Mouse (Mus musculus) CH12.LX (cell line): ENCODE results near the gene Pkp3. TPM values are rescaled to one million over a fixed set of nuclear protein-coding genes. Genes with fewer than 3 reads are reported as not detected.

ENCODE experiments used
- DNase-seq: peaks from one replicate; pipeline ENCODE4 v3.0.0-alpha.2; 2013; ENCODE audit errors: extremely low read depth
- H3K27ac ChIP-seq: 2 replicates; pipeline ENCODE4 v1.5.1; 2012; ENCODE audit warnings: low read depth, mild to moderate bottlenecking, control low read depth, moderate library complexity; ENCODE audit not compliant: insufficient read depth
- H3K27me3 ChIP-seq: replicated peaks from 2 replicates; pipeline ENCODE3; 2012; ENCODE audit warnings: inconsistent platforms
- H3K36me3 ChIP-seq, 2 experiments: replicated peaks in 1 of 2; 2 replicates each; pipeline versions ENCODE3 to v1.6.1; 2012; ENCODE audit warnings: inconsistent platforms in 1 of 2, low read length in 1 of 2, mild to moderate bottlenecking in 1 of 2, mixed read lengths in 1 of 2, moderate library complexity in 1 of 2; ENCODE audit not compliant: control insufficient read depth in 1 of 2, insufficient read depth in 1 of 2
- H3K4me1 ChIP-seq, 2 experiments: 2 replicates each; pipeline ENCODE4 v1.6.1; 2012; ENCODE audit warnings: inconsistent platforms in 1 of 2, moderate library complexity in 1 of 2; ENCODE audit not compliant: insufficient read depth in 2 of 2, control insufficient read depth in 1 of 2
- H3K4me2 ChIP-seq: 2 replicates; pipeline ENCODE4 v1.6.1; 2012; ENCODE audit warnings: low read depth, mild to moderate bottlenecking, control low read depth; ENCODE audit not compliant: poor library complexity, insufficient read depth, severe bottlenecking
- H3K4me3 ChIP-seq, 3 experiments: fragments of 150-350 bp in 1 of 3; sonication (generic) in 1 of 3; replicated peaks in 1 of 3; 2 replicates each; pipeline versions ENCODE3 to v1.5.1; 2011 to 2012; ENCODE audit warnings: low read depth in 2 of 3, low read length in 2 of 3, mild to moderate bottlenecking in 2 of 3, moderate library complexity in 2 of 3, control low read depth in 1 of 3, improper control_type of control experiment in 1 of 3, inconsistent platforms in 1 of 3, mixed read lengths in 1 of 3; ENCODE audit not compliant: poor library complexity in 1 of 3
- H3K79me2 ChIP-seq: replicated peaks from 2 replicates; pipeline ENCODE4 v1.6.1; 2012; ENCODE audit warnings: mild to moderate bottlenecking, moderate library complexity; ENCODE audit not compliant: control insufficient read depth, poor library complexity, insufficient read depth, severe bottlenecking; ENCODE audit errors: extremely low read depth
- H3K9ac ChIP-seq: 2 replicates; pipeline ENCODE4 v1.6.1; 2012; ENCODE audit warnings: low read depth, mild to moderate bottlenecking, control low read depth, moderate library complexity; ENCODE audit not compliant: insufficient read depth
- H3K9me3 ChIP-seq: replicated peaks from 2 replicates; pipeline ENCODE3; 2012; ENCODE audit warnings: low read length, inconsistent platforms, mixed read lengths
- BHLHE40 ChIP-seq: IDR thresholded peaks from 2 replicates; pipeline ENCODE4 v1.6.1; 2011; ENCODE audit warnings: mild to moderate bottlenecking, low read depth, low read length, improper control_type of control experiment
- CHD1 ChIP-seq: IDR thresholded peaks from 2 replicates; pipeline ENCODE4 v1.6.1; 2012; ENCODE audit warnings: low read depth, low read length, improper control_type of control experiment, inconsistent platforms
- CTCF ChIP-seq, 2 experiments: IDR thresholded peaks in 1 of 2; conservative IDR thresholded peaks in 1 of 2; 2 replicates each; pipeline ENCODE4 v1.5.1; 2011 to 2012; ENCODE audit warnings: low read depth in 2 of 2, low read length in 2 of 2, improper control_type of control experiment in 1 of 2, inconsistent platforms in 1 of 2, mild to moderate bottlenecking in 1 of 2, moderate library complexity in 1 of 2
- EP300 ChIP-seq: IDR thresholded peaks from 2 replicates; pipeline ENCODE4 v1.6.1; 2011; ENCODE audit warnings: low read length, improper control_type of control experiment
- ETS1 ChIP-seq: conservative IDR thresholded peaks from 2 replicates; pipeline ENCODE4 v1.6.1; 2012; ENCODE audit warnings: low read depth, mild to moderate bottlenecking, inconsistent platforms, low read length, improper control_type of control experiment, moderate library complexity
- HCFC1 ChIP-seq: IDR thresholded peaks from 2 replicates; pipeline ENCODE4 v1.6.1; 2012; ENCODE audit warnings: low read depth, mild to moderate bottlenecking, inconsistent platforms, low read length, improper control_type of control experiment
- IRF4 ChIP-seq: IDR thresholded peaks from 2 replicates; pipeline ENCODE4 v1.6.1; 2014; ENCODE audit warnings: low read depth, mild to moderate bottlenecking, inconsistent platforms, low read length, improper control_type of control experiment
- KAT2A ChIP-seq: IDR thresholded peaks from 2 replicates; pipeline ENCODE4 v1.6.1; 2012; ENCODE audit warnings: low read length, improper control_type of control experiment, inconsistent platforms; ENCODE audit not compliant: insufficient replicate concordance
- MAX ChIP-seq: IDR thresholded peaks from 2 replicates; pipeline ENCODE4 v1.6.1; 2011; ENCODE audit warnings: low read length, improper control_type of control experiment
- MAZ ChIP-seq: IDR thresholded peaks from 2 replicates; pipeline ENCODE4 v1.6.1; 2012; ENCODE audit warnings: low read depth, mild to moderate bottlenecking, inconsistent platforms, low read length, improper control_type of control experiment, moderate library complexity
- PAX5 ChIP-seq: IDR thresholded peaks from 2 replicates; pipeline ENCODE4 v1.6.1; 2012; ENCODE audit warnings: low read length, inconsistent platforms, mixed read lengths
- POLR2A ChIP-seq: IDR thresholded peaks from 2 replicates; pipeline ENCODE4 v1.6.1; 2011; ENCODE audit warnings: low read depth, mild to moderate bottlenecking, improper control_type of control experiment, low read length
- POLR2AphosphoS2 ChIP-seq: IDR thresholded peaks from 2 replicates; pipeline ENCODE4 v1.6.1; 2011; ENCODE audit warnings: low read depth, low read length, improper control_type of control experiment
- RAD21 ChIP-seq: IDR thresholded peaks from 2 replicates; pipeline ENCODE4 v1.6.1; 2011; ENCODE audit warnings: low read depth, mild to moderate bottlenecking, low read length, improper control_type of control experiment, moderate library complexity
- RCOR1 ChIP-seq: conservative IDR thresholded peaks from 2 replicates; pipeline ENCODE4 v1.6.1; 2012; ENCODE audit warnings: low read depth, mild to moderate bottlenecking, inconsistent platforms, low read length, improper control_type of control experiment
- SMC3 ChIP-seq: IDR thresholded peaks from 2 replicates; pipeline ENCODE4 v1.6.1; 2011; ENCODE audit warnings: low read depth, low read length, improper control_type of control experiment
- TBP ChIP-seq: conservative IDR thresholded peaks from 2 replicates; pipeline ENCODE4 v1.6.1; 2011; ENCODE audit warnings: low read depth, low read length, improper control_type of control experiment
- ZMIZ1 ChIP-seq: IDR thresholded peaks from 2 replicates; pipeline ENCODE4 v1.6.1; 2012; ENCODE audit warnings: low read depth, mild to moderate bottlenecking, inconsistent platforms, low read length, improper control_type of control experiment
- dilution Hi-C: fragments of 300-500 bp; cut with MboI; formaldehyde crosslinking; loops from 2 replicates; pipeline ENCODE4 v1.14.3; 2020; ENCODE audit warnings: low sequenced_read_pairs; ENCODE audit not compliant: extremely low pct_unique_long_range_greater_than_20kb, extremely low pct_ligation_motif_present
- in situ Hi-C: fragments of 300-500 bp; cut with MboI; formaldehyde crosslinking; loops from 3 replicates; pipeline ENCODE4 v1.14.3; 2019; ENCODE audit warnings: low sequenced_read_pairs, low pct_ligation_motif_present, low pct_unique_long_range_greater_than_20kb, mixed read lengths
- polyA plus RNA-seq: library from polyadenylated mRNA; unstranded; fragments of >175 nt; gene quantifications from 2 replicates; pipeline ENCODE4 v1.2.1, GENCODE M21; 2012; ENCODE audit warnings: low read depth; ENCODE audit not compliant: insufficient read length
- total RNA-seq, 2 experiments: library from RNA; depleted of rRNA; stranded (reverse); fragments of 300-350 nt in 1 of 2; fragments of >200 nt in 1 of 2; gene quantifications; 2 replicates each; pipeline ENCODE4 v1.2.3; 2012 to 2014

Pkp3 gene
- total and polyA plus RNA-seq, 3 experiments: 25.3 to 63.1 (median 37.8) TPM

- H3K27me3 ChIP-seq: peaks cover 60% of the 10 kb centered on the region
- H3K36me3 ChIP-seq: peaks cover 0 to 3% of the 10 kb centered on the region in 2 experiments
- peaks cover 9 to 21% of the 10 kb centered on the region in 2 experiments for H3K4me1 ChIP-seq
- H3K9ac ChIP-seq: no peak overlapping the region
- in situ Hi-C loops (no loop called here), dilution Hi-C loops (no loop called here)
- no peak for TF ChIP-seq MAZ
- no peak for TF ChIP-seq RCOR1
- no peak for TF ChIP-seq TBP
- TF ChIP-seq POLR2A: no peak
- no peak for TF ChIP-seq HCFC1
- no peak for TF ChIP-seq BHLHE40
- TF ChIP-seq MAX: no peak
- no peak for TF ChIP-seq EP300
- no peak for TF ChIP-seq POLR2AphosphoS2
- TF ChIP-seq SMC3: peak; percentile 66
- TF ChIP-seq CTCF (conservative IDR thresholded peaks at IDR 0.05 in 1 of 2, IDR thresholded peaks at IDR 0.05 in 1 of 2; ENCODE audit: low read depth in 2 of 2, low read length in 2 of 2): peak; percentile 65 to 75
- no peak for TF ChIP-seq ZMIZ1
- no peak for TF ChIP-seq CHD1
- TF ChIP-seq RAD21: peak; percentile 77
- no peak for TF ChIP-seq IRF4
- no peak for TF ChIP-seq KAT2A
- TF ChIP-seq, all 38 proteins: peak for 3
- H3K79me2 ChIP-seq: no peaks in the 10 kb centered on the region
- DNase-seq: peak; percentile 59
- no peak overlapping the region for H3K27ac ChIP-seq
- H3K9me3 ChIP-seq: no peaks in the 10 kb centered on the region
- no peak overlapping the region for H3K4me3 ChIP-seq
- H3K4me2 ChIP-seq: no peak overlapping the region
Measured at GRCm38 (mm10) chr7:141070058-141070862, 7.8 kb upstream of the Pkp3 start.

DNA sequence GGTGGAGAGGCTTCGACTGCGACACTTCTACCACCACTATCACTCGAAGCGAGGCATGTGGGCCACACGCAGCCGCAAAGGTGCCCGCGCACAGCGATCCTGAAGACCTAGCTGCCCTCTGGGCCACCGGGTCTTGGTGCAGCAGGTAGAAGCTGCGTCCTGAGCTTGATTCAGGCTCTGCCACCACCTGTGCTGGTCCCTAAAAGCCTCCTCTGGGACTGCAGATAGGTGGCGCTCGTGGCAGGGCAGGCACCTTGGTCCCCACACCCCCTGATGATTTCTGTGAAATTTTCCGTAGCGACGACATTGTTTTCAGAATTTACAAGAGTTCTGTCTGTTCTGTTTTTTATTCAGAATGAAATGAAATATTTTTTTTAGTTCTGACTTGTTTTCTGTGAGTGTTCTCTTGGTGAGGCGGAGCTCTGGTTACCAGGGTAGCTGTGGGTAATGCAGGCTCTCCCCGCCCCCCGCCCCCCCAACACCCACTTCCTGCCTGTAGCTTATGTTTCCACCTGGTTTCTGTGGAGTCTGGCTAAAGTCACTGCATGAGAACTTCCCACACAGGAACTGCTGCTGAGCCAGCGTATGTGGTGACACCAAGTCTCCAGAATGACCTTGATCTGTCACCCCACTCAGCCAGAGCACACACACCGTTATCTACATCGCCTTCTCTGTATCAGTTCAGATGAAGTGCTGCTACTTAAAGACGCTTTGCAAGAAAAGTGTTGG is 5.8 kb upstream of the Pkp3 start:
- peaks cover 40% of the 10 kb centered on the region for H3K27me3 ChIP-seq
- dilution Hi-C loops: no loop called here
- H3K27ac ChIP-seq: no peak overlapping the region
- no peak overlapping the region; the same call in 1 of the 2 replicates for H3K4me2 ChIP-seq
- H3K79me2 ChIP-seq: no peaks in the 10 kb centered on the region
- H3K9ac ChIP-seq: no peak overlapping the region
- peaks cover 7 to 10% of the 10 kb centered on the region in 2 experiments for H3K4me1 ChIP-seq
- TF ChIP-seq CTCF (conservative IDR thresholded peaks at IDR 0.05 in 1 of 2, IDR thresholded peaks at IDR 0.05 in 1 of 2; ENCODE audit: low read depth in 2 of 2, low read length in 2 of 2) (peak; percentile 57 to 73; a peak in 3 of 4 replicates), ETS1 (peak; percentile 16; the same call in 1 of the 2 replicates), PAX5 (no peak), SMC3 (peak; percentile 58), RCOR1 (no peak), RAD21 (peak; percentile 42)
- no peak overlapping the region for H3K4me3 ChIP-seq
- H3K36me3 ChIP-seq: peaks cover 0 to 3% of the 10 kb centered on the region in 2 experiments
- no peaks in the 10 kb centered on the region for H3K9me3 ChIP-seq
- in situ Hi-C loops: no loop called here
- DNase-seq: peak; percentile 58
